Mouse (Mus musculus): ENCODE results near the gene Haus6.

GRCm38 (mm10) chr4:86580056-86580455 lies 31.8 kb downstream of the Haus6 start:
- TF ChIP-seq CTCF (IDR thresholded peaks at IDR 0.05; ENCODE audit: control insufficient read depth, insufficient read depth, insufficient read length) (no peak), USF1 (IDR thresholded peaks at IDR 0.05; ENCODE audit: low read depth) (no peak), MAX (IDR thresholded peaks at IDR 0.05) (no peak), MYOG (IDR thresholded peaks at IDR 0.05; ENCODE audit: control insufficient read depth, extremely low read depth, insufficient read length) (no peak), CEBPB (IDR thresholded peaks at IDR 0.05; ENCODE audit: low read depth) (no peak)

All from C2C12 (cell line).